Mouse (Mus musculus) CH12.LX (cell line): ENCODE data around the gene Ric8a. TPM values are rescaled to one million over a fixed set of nuclear protein-coding genes. Genes with fewer than 3 reads are reported as not detected.

ENCODE experiments used
- DNase-seq: peaks from one replicate; pipeline ENCODE4 v3.0.0-alpha.2; 2013; ENCODE audit errors: extremely low read depth
- H3K27ac ChIP-seq: 2 replicates; pipeline ENCODE4 v1.5.1; 2012; ENCODE audit warnings: low read depth, mild to moderate bottlenecking, control low read depth, moderate library complexity; ENCODE audit not compliant: insufficient read depth
- H3K27me3 ChIP-seq: replicated peaks from 2 replicates; pipeline ENCODE3; 2012; ENCODE audit warnings: inconsistent platforms
- H3K36me3 ChIP-seq, 2 experiments: replicated peaks in 1 of 2; 2 replicates each; pipeline versions ENCODE3 to v1.6.1; 2012; ENCODE audit warnings: inconsistent platforms in 1 of 2, low read length in 1 of 2, mild to moderate bottlenecking in 1 of 2, mixed read lengths in 1 of 2, moderate library complexity in 1 of 2; ENCODE audit not compliant: control insufficient read depth in 1 of 2, insufficient read depth in 1 of 2
- H3K4me1 ChIP-seq, 2 experiments: 2 replicates each; pipeline ENCODE4 v1.6.1; 2012; ENCODE audit warnings: inconsistent platforms in 1 of 2, moderate library complexity in 1 of 2; ENCODE audit not compliant: insufficient read depth in 2 of 2, control insufficient read depth in 1 of 2
- H3K4me2 ChIP-seq: 2 replicates; pipeline ENCODE4 v1.6.1; 2012; ENCODE audit warnings: low read depth, mild to moderate bottlenecking, control low read depth; ENCODE audit not compliant: poor library complexity, insufficient read depth, severe bottlenecking
- H3K4me3 ChIP-seq, 3 experiments: fragments of 150-350 bp in 1 of 3; sonication (generic) in 1 of 3; replicated peaks in 1 of 3; 2 replicates each; pipeline versions ENCODE3 to v1.5.1; 2011 to 2012; ENCODE audit warnings: low read depth in 2 of 3, low read length in 2 of 3, mild to moderate bottlenecking in 2 of 3, moderate library complexity in 2 of 3, control low read depth in 1 of 3, improper control_type of control experiment in 1 of 3, inconsistent platforms in 1 of 3, mixed read lengths in 1 of 3; ENCODE audit not compliant: poor library complexity in 1 of 3
- H3K79me2 ChIP-seq: replicated peaks from 2 replicates; pipeline ENCODE4 v1.6.1; 2012; ENCODE audit warnings: mild to moderate bottlenecking, moderate library complexity; ENCODE audit not compliant: control insufficient read depth, poor library complexity, insufficient read depth, severe bottlenecking; ENCODE audit errors: extremely low read depth
- H3K9ac ChIP-seq: 2 replicates; pipeline ENCODE4 v1.6.1; 2012; ENCODE audit warnings: low read depth, mild to moderate bottlenecking, control low read depth, moderate library complexity; ENCODE audit not compliant: insufficient read depth
- H3K9me3 ChIP-seq: replicated peaks from 2 replicates; pipeline ENCODE3; 2012; ENCODE audit warnings: low read length, inconsistent platforms, mixed read lengths
- CHD1 ChIP-seq: IDR thresholded peaks from 2 replicates; pipeline ENCODE4 v1.6.1; 2012; ENCODE audit warnings: low read depth, low read length, improper control_type of control experiment, inconsistent platforms
- CTCF ChIP-seq, 2 experiments: IDR thresholded peaks in 1 of 2; conservative IDR thresholded peaks in 1 of 2; 2 replicates each; pipeline ENCODE4 v1.5.1; 2011 to 2012; ENCODE audit warnings: low read depth in 2 of 2, low read length in 2 of 2, improper control_type of control experiment in 1 of 2, inconsistent platforms in 1 of 2, mild to moderate bottlenecking in 1 of 2, moderate library complexity in 1 of 2
- ELF1 ChIP-seq: IDR thresholded peaks from 2 replicates; pipeline ENCODE4 v1.6.1; 2014; ENCODE audit warnings: low read depth, mild to moderate bottlenecking, inconsistent platforms, low read length, improper control_type of control experiment
- ETS1 ChIP-seq: conservative IDR thresholded peaks from 2 replicates; pipeline ENCODE4 v1.6.1; 2012; ENCODE audit warnings: low read depth, mild to moderate bottlenecking, inconsistent platforms, low read length, improper control_type of control experiment, moderate library complexity
- JUN ChIP-seq: IDR thresholded peaks from 2 replicates; pipeline ENCODE4 v1.6.1; 2011; ENCODE audit warnings: low read depth, mild to moderate bottlenecking, low read length, improper control_type of control experiment, moderate library complexity; ENCODE audit not compliant: insufficient read depth
- JUND ChIP-seq: conservative IDR thresholded peaks from 2 replicates; pipeline ENCODE4 v1.6.1; 2011; ENCODE audit warnings: low read depth, low read length, improper control_type of control experiment
- MAFK ChIP-seq: IDR thresholded peaks from 2 replicates; pipeline ENCODE4 v1.6.1; 2011; ENCODE audit warnings: low read length, improper control_type of control experiment; ENCODE audit not compliant: insufficient replicate concordance
- MAX ChIP-seq: IDR thresholded peaks from 2 replicates; pipeline ENCODE4 v1.6.1; 2011; ENCODE audit warnings: low read length, improper control_type of control experiment
- MXI1 ChIP-seq: IDR thresholded peaks from 2 replicates; pipeline ENCODE4 v1.6.1; 2011; ENCODE audit warnings: mild to moderate bottlenecking, low read depth, low read length, improper control_type of control experiment
- MYC ChIP-seq: IDR thresholded peaks from 2 replicates; pipeline ENCODE4 v1.6.1; 2011; ENCODE audit warnings: low read depth, mild to moderate bottlenecking, improper control_type of control experiment, low read length
- NELFE ChIP-seq: IDR thresholded peaks from 2 replicates; pipeline ENCODE4 v1.6.1; 2011; ENCODE audit warnings: low read depth, low read length, improper control_type of control experiment
- NRF1 ChIP-seq: IDR thresholded peaks from 2 replicates; pipeline ENCODE4 v1.6.1; 2014; ENCODE audit warnings: low read depth, mild to moderate bottlenecking, inconsistent platforms, low read length, improper control_type of control experiment, moderate library complexity
- RCOR1 ChIP-seq: conservative IDR thresholded peaks from 2 replicates; pipeline ENCODE4 v1.6.1; 2012; ENCODE audit warnings: low read depth, mild to moderate bottlenecking, inconsistent platforms, low read length, improper control_type of control experiment
- TCF12 ChIP-seq: IDR thresholded peaks from 2 replicates; pipeline ENCODE4 v1.6.1; 2014; ENCODE audit warnings: low read depth, mild to moderate bottlenecking, inconsistent platforms, low read length, improper control_type of control experiment
- ZC3H11A ChIP-seq: IDR thresholded peaks from 2 replicates; pipeline ENCODE4 v1.6.1; 2012; ENCODE audit warnings: low read depth, mild to moderate bottlenecking, inconsistent platforms, low read length, improper control_type of control experiment
- ZKSCAN1 ChIP-seq: IDR thresholded peaks from 2 replicates; pipeline ENCODE4 v1.6.1; 2012; ENCODE audit warnings: low read depth, inconsistent platforms, low read length, improper control_type of control experiment, borderline replicate concordance
- ZMIZ1 ChIP-seq: IDR thresholded peaks from 2 replicates; pipeline ENCODE4 v1.6.1; 2012; ENCODE audit warnings: low read depth, mild to moderate bottlenecking, inconsistent platforms, low read length, improper control_type of control experiment
- dilution Hi-C: fragments of 300-500 bp; cut with MboI; formaldehyde crosslinking; loops from 2 replicates; pipeline ENCODE4 v1.14.3; 2020; ENCODE audit warnings: low sequenced_read_pairs; ENCODE audit not compliant: extremely low pct_unique_long_range_greater_than_20kb, extremely low pct_ligation_motif_present
- in situ Hi-C: fragments of 300-500 bp; cut with MboI; formaldehyde crosslinking; loops from 3 replicates; pipeline ENCODE4 v1.14.3; 2019; ENCODE audit warnings: low sequenced_read_pairs, low pct_ligation_motif_present, low pct_unique_long_range_greater_than_20kb, mixed read lengths
- polyA plus RNA-seq: library from polyadenylated mRNA; unstranded; fragments of >175 nt; gene quantifications from 2 replicates; pipeline ENCODE4 v1.2.1, GENCODE M21; 2012; ENCODE audit warnings: low read depth; ENCODE audit not compliant: insufficient read length
- total RNA-seq, 2 experiments: library from RNA; depleted of rRNA; stranded (reverse); fragments of 300-350 nt in 1 of 2; fragments of >200 nt in 1 of 2; gene quantifications; 2 replicates each; pipeline ENCODE4 v1.2.3; 2012 to 2014

The Ric8a gene
- total and polyA plus RNA-seq, 3 experiments, result 54.2 to 80.9 (median 61.9) TPM

DNA sequence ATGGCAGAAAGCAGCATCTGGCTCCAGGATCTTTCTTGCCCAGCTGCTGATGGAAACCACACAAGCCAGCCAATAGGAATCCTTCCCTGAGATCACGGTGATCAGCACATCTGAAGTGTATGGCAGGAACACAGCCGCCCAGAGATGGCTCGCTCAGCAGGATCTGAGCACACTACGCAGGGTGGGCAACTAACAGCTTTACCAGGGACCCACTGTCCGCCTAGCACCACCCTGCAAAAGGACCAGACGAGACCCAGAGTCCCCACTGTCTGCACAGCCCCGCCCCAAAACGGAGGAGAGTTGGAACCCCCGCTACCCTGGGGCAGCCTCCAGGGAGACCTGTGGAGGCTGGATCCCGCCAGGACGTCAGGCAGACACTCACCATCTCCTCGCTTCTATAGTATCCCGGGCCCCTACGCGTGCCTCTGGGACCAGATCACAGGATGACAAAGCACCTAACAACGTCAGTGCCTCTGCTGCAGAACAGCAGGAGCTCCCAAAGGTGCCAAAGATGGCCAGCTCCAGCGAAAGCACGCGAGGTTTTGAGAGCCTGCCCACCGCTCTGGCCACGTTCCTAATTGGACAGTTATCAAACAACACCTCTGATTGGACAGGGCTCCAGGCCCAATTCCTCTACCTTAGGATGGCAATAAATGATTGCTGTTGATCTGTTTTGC is 35.0 kb upstream of the Ric8a start, which contains the start of gene Zfp941:
TSS of gene Zfp941 (minus strand) at position 526 of the 677 bp plus-strand sequence.
- H3K4me3 ChIP-seq, result peak within 1 kb of the TSS in 1 of 3 experiments; percentile 29
- H3K79me2 ChIP-seq, result no peaks in the 10 kb centered on the region
- no peaks in the 10 kb centered on the region for H3K9me3 ChIP-seq
- no peak for DNase-seq
- no peaks in the 10 kb centered on the region for H3K36me3 ChIP-seq
- peaks cover 87% of the 10 kb centered on the region for H3K27me3 ChIP-seq
- in situ Hi-C loops (no loop called here), dilution Hi-C loops (no loop called here)
- no peak within 1 kb of the TSS for H3K27ac ChIP-seq
- no peak within 1 kb of the TSS for H3K4me2 ChIP-seq
- no peak within 1 kb of the TSS for H3K9ac ChIP-seq
- H3K4me1 ChIP-seq, result no peaks in the 10 kb centered on the region
- TF ChIP-seq ZKSCAN1 (no peak), MXI1 (no peak), NELFE (no peak), MAX (no peak), MYC (no peak), NRF1 (no peak), TCF12 (no peak), ETS1 (no peak), ELF1 (no peak), RCOR1 (no peak), CHD1 (no peak), ZC3H11A (no peak), ZMIZ1 (no peak), MAFK (no peak), CTCF (conservative IDR thresholded peaks at IDR 0.05 in 1 of 2, IDR thresholded peaks at IDR 0.05 in 1 of 2; ENCODE audit: low read depth in 2 of 2, low read length in 2 of 2) (no peak), JUN (no peak)

GRCm38 (mm10) chr7:140822731-140823130 is 34.0 kb upstream of the Ric8a start:
- Histone ChIP-seq H3K79me2 (no peaks in the 10 kb centered on the region), H3K9me3 (no peaks in the 10 kb centered on the region), H3K9ac (no peak overlapping the region), H3K4me3 (no peak overlapping the region), H3K4me1 (no peaks in the 10 kb centered on the region), H3K36me3 (no peaks in the 10 kb centered on the region), H3K27ac (no peak overlapping the region), H3K4me2 (no peak overlapping the region), H3K27me3 (peaks cover 85% of the 10 kb centered on the region)
- in situ Hi-C loops (no loop called here), dilution Hi-C loops (no loop called here)
- no peak for DNase-seq
- no peak for TF ChIP-seq JUND
